Mouse (Mus musculus): ENCODE results near the gene Zmiz2. TPM values are rescaled to one million over a fixed set of nuclear protein-coding genes. Genes with fewer than 3 reads are reported as not detected.
"Not testable (repeated sequence)": the region's sequence is repeated elsewhere in the genome, so short reads cannot be mapped to it uniquely, and the experiment has no call there.

Gene Zmiz2
- total RNA-seq (2021), result 100 to 1,000 TPM; 222 to 224 TPM

DNA sequence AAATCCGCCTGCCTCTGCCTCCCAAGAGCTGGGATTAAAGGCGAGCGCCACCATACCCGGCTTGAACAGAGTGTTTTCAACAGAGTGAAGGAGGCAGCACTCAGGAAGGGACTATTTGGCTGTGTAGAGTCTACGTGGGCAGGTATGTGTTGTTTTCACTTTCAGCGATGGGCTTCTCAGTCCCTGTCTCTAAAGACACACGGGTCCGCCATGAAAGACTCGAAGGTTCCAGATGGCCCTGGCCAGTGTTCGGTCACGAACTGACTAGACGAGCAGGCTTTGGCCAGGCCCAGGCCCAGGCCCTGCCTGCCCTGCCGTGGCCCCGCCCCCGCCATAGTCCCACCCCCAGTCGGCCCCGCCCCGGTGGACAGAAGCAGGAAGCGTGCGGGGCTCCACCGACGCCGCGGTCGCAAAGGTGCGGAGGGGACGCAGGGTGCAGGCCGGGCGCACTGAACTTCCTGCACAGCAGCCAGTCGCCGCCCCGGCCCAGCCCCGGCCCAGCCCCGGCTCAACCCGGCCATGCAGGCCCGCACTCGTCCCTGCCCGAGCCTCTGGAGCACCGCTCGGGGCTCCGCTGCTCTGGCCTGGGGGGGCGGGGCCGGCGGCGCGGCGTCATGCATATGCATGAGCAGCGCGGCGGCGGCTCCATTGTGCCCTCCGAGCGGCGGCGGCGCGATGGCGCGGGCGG is at the start of gene Zmiz2:
Gene Zmiz2 (plus strand): TSS at position 349 of the 688 bp plus-strand sequence.
- intact Hi-C loops (cut with DNase I), result no loop called here
- DNase-seq (ENCODE audit: low spot score in 2 of 2), result peak; percentile 93 to 98

DNA sequence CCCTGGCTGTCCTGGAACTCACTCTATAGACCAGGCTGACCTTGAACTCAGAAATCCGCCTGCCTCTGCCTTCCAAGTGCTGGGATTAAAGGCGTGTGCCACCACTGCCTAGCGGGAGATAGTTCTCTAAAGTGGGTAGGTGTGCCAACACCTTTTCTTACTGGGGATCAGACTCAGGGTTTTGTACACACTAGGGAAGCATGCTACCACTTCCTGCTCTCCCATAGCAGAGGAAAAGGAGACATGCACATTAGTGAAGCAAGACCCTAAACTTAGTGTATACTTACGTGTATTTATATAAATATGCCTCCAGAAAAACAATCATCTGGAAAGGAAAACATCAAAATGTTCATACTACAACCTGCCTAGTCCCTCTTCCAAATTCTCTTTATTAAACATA is 42.9 kb upstream of the Zmiz2 start:
- intact Hi-C loops (cut with DNase I), result no loop called here
- DNase-seq (ENCODE audit: low spot score in 2 of 2), result no peak

DNA sequence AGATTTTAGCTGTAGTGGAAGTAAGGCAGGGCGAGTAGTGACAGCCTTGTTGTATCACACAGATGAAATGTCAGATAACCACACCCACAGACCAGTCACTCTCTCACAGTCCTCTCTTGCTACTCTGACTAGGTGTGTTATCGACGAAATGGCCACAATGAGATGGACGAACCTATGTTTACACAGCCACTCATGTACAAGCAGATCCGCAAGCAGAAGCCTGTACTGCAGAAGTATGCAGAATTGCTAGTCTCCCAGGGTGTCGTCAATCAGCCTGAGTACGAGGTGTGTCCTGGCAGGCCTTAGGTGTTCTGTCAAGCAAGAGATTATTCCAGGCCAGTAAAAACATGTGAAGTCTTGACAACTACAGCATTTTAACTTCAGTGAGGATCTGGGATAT is 41.9 kb upstream of the Zmiz2 start:
- intact Hi-C loops (cut with DNase I), result no loop called here
- no peak for DNase-seq (ENCODE audit: low spot score in 2 of 2)

DNA sequence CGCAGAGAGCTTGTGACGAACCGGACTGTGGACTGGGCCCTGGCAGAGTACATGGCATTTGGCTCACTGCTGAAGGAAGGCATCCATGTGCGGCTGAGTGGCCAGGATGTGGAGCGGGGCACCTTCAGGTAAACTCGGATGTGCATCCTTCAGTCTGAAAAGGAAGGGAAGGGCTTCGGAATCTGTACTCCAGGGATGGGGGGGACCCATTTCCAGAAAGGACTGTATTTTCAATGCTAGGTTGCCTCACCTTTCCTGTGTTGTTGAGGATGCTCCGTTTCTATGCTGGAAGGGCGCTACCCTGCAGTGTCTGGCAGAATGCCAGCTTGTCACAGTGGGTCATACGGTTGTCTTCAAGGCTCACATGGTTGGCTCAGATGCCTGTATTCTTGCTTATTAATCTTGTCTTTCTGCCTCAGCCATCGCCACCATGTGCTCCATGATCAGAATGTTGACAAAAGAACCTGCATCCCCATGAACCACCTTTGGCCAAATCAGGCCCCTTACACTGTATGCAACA is 40.1 kb upstream of the Zmiz2 start:
- intact Hi-C loops (cut with DNase I), result no loop called here
- no peak for DNase-seq (ENCODE audit: low spot score in 2 of 2)

DNA sequence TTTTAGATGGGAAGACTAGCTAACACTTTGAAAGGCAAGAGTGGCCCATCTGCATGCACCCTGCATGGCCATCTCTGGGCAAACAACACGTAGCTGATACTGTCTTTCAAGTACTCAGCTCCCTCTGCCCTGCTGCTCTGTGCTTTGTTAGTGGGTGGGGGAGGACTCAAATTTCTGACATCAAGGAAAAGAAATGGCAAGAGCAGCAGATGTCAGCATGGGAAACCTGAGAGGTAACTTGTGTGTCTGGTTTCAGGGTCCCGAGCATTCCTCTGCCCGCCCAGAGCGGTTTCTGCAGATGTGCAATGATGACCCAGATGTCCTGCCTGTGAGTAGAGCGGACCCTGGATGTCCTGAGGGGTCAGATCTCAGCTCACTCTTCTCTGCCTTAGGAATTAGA is 39.3 kb upstream of the Zmiz2 start:
- no peak for DNase-seq (ENCODE audit: low spot score in 2 of 2)
- intact Hi-C loops (cut with DNase I), result no loop called here

DNA sequence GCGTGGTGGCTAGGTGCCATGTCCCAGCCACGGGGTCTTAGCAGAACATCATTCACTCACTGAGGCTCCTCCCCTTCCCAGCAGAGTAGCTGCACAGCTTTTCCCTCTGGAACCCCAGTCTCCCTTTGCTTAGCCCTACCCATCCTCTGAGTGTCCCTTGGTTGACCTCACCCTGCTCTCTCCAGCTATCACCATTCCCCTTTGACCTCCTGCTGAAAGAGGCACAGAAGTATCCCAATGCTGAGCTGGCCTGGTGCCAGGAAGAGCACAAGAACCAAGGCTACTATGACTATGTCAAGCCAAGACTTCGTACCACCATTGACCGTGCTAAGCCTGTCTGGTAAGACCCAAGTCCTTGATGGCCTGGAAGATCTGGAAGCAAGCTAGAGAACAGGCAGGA is 33.8 kb upstream of the Zmiz2 start:
- DNase-seq (ENCODE audit: low spot score in 2 of 2), result no peak
- intact Hi-C loops (cut with DNase I), result no loop called here

DNA sequence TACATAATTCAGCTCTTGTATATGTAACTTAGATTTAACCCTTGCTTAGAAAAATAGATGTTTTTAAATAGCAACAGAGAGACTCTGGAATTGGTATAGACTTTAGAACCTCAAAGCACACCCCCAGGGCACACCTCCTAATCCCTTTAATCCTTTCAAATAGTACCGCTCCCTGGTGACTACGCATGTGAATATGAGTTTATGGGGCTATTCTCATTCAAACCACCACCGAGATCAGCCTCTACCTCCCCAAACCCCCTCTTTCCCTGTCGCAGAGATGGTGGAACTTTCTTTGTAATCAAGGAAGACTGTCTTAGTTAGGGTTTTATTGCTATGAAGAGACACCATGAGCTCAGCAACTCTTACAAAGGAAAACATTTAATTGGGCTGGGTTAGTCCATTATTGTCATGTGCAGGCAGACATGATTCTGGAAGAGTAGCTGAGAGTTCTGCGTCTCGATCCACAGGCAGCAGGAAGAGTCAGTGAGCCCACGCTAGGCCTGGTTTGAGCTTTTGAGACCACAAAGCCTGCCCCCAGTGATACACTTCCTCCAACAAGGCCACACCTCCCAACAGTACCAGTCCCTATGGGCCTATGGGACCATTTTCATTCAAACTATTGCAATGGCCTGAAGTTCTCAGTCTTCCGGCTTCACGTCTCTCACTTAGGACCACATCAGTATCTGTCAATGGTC is 24.1 kb upstream of the Zmiz2 start:
- intact Hi-C loops (cut with DNase I), result loop anchor here (5.0 kb wide), 1 partner anchor 38 kb away; no protein-coding TSS in a partner anchor
- DNase-seq (ENCODE audit: low spot score in 2 of 2), result no peak

DNA sequence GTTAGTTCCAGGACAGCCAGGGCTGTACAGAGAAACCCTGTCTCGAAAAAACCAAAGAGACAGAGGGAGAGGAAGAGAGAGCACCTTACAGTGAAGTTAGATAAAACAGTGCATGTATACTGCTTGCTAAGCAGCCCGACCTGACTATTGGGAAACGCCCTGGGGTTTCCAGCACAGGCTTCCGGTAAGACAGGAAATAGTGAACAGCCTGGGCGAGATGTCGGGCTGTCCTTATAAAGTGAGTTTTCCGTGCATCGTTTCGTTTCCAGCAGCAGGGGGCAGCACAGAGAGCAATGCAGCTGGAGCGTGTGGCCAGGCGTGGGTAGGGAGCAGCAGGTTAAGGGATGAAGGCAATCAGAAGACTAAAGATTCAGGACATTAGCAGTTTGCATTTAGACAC is 23.0 kb upstream of the Zmiz2 start:
- peak; percentile 46 to 52 for DNase-seq (ENCODE audit: low spot score in 2 of 2)
- intact Hi-C loops (cut with DNase I), result loop anchor here (5.0 kb wide), 1 partner anchor 36 kb away; no protein-coding TSS in a partner anchor

DNA sequence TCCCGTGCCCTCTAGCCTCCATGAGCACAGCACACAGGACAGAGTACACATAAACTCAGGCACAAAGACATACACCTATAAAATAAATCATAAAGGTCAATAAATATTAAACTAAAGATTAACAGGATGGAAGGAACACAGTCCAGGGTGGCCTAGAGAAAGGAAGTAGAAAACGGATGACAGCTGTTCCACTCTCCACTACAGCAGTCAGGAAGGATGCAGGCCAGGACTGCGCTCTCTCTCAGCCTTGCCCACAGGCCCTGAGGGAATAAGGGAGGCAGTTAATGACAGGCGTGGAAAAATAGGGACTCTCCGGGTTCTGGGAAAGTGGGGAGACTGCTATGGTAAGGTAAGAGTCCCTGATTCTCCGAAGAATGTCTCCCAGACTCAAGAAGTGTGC is 22.4 kb upstream of the Zmiz2 start:
- DNase-seq (ENCODE audit: low spot score in 2 of 2), result no peak
- intact Hi-C loops (cut with DNase I), result loop anchor here (5.0 kb wide), 1 partner anchor 36 kb away; no protein-coding TSS in a partner anchor

DNA sequence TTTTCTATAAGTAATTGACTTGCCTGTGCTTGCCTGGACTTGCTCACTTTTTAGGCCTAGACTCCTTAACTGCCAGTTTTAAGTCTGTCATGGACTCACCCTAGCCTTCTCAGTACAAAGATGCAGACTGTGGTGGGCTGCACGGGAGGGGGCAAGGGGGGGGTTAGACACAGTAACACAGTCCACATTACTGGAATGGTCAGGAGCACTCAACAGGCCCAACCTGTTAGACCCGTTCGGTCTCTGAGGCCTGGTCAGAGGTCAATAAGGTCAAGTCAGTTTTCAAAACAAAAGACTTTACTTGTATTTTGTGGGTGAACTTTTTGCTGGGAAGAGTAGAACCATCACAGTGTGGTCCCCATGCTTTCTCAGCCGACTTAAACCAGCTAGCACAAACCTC is 21.7 kb upstream of the Zmiz2 start:
- no peak for DNase-seq (ENCODE audit: low spot score in 2 of 2)
- intact Hi-C loops (cut with DNase I), result loop anchor here (5.0 kb wide), 1 partner anchor 35 kb away; no protein-coding TSS in a partner anchor

DNA sequence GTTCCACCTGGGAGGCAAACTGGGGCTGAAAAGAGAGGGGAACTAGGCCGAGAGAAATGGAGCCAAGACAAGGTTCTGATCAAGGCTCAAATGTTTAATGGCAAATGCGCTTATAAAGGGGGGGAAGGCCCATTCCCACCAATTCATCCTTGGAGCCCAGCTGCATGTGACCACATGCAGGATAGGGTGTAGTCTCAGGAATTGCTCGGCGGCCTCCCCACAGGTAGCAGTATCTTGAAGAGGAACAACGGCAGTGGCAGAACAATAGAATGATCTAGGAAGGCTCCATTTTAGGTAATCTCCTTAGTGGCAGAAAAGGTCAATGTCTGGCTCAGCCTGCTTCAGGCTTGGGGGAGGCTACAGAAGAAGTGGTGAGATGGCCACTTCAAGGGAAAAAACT is 20.9 kb upstream of the Zmiz2 start:
- DNase-seq (ENCODE audit: low spot score in 2 of 2), result not testable (repeated sequence)
- intact Hi-C loops (cut with DNase I), result loop anchor here (5.0 kb wide), 1 partner anchor 34 kb away; no protein-coding TSS in a partner anchor

DNA sequence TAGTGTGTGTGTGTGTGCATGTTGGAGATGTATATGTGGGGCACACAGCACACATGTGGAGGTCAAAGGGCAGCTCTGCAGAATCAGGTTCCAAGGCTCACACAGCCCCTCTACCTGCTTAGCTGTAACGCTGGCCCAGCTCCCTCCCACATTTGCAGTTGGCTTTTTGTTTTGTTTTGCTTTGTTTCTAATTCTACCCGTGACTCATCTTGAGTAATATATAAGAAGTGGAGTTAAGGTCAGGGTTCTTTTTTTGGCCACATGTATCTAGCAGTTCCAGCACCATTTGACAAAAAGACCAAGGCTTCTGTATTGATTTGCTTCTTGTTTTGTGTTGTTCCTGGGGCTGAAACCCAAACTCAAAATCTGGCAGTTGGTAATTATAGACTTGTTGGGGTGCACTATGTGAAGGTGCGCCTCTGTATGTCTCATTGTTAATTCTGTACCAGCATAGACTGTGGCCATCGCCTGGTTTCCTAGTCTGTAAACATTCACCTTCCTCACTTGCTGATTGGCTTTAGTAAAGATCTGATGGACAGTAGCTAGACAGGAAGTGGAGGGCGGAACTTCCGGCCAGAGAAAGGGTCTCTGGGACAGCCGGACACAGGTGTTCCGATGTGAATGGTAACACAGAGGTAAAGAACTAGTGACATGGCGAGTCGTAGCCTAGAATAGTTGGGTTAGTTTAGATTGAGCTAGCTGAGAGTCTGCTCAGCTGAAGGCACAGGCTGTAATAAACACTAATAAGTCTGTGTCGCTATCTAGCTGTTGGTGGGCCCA is 17.3 kb upstream of the Zmiz2 start:
- DNase-seq (ENCODE audit: low spot score in 2 of 2), result no peak
- intact Hi-C loops (cut with DNase I), result no loop called here

DNA sequence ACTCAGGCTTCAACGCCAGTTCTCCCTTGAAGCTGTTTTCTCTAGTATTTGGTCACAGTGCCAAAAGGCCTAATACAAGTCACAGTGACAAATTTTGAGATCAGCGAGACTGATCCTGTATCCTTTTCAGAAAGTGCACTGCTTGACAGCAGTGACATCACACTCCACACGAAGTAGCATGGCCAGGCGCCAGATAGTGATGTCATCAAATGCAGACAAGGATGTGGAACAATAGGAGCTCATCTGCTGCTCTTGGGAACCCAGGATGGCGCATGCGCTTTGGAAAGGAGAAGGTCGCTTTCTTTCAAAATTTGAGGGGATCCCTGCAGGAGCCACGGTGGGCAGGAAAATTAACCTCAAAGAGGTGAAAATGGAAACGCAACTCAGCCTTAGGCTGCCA is 16.1 kb upstream of the Zmiz2 start:
- no peak for DNase-seq (ENCODE audit: low spot score in 2 of 2)
- intact Hi-C loops (cut with DNase I), result no loop called here

DNA sequence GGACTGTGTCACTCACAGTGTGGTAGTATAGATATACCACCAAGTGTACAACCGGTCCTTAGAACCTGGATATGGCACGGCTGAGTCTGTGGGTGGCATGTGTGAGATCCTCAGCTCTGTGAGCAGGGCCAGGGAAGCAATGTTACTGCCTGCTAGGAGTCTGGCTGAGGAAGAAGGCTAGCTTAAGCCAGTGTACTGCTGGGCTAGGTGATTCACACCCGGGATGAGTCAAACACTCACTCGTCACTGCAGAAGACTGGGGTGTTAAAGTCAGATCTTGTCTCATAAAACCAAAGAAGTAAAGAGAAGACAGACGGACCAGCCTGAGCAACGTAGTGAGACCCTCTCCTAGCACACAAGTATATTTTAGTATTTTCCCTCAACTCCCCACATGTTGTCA is 8.0 kb upstream of the Zmiz2 start:
- no peak for DNase-seq (ENCODE audit: low spot score in 2 of 2)
- intact Hi-C loops (cut with DNase I), result no loop called here

DNA sequence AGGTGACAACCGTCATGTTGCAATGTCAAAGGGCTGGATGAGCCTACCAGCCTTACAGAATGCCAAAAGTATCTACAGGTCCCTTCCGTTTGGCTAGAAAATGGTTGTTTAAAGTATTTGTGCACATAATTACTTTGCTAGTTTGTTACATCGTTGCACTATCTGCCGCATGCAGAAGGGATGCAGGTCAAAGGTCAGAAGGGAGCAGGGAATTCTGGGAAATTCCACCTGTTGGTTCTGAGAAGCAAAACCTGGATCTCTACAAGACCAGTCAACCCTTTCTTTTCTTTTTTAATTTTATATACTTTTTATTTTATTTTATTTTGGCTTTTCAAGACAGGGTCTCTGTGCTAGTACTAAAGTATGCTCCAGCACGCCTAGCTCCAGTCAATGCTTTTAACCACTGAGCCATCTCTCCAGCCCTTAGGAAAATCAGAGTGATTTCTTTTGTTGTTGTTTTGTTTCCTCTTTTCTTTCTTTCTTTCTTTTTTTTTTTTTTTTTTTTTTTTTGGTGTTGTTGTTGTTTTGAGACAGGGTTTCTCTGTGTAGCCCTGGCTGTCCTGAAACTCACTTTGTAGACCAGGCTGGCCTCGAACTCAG is 648 bp upstream of the Zmiz2 start:
- intact Hi-C loops (cut with DNase I), result no loop called here
- no peak for DNase-seq (ENCODE audit: low spot score in 2 of 2)

DNA sequence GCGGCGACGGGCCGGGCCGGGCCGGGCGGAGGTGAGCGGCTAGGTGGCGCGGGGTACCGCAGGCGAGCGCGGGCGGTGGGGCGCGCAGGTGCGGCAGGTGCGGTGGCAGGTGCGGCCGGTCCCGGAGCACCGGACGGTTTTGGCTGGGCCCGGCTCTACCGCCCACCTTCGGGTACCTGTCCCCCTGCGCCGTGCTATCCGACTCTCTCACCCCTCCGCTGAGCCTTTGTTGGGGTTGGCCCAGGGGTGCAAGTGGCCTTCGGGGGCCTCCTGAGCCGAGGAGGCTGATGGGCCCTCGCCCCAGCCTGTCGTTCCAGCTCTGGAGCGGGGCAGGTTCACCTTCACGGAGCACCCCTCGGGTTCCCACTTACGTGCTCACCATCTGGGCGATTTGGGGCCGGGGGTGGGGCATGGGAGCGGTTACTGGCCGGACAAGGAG is 628 bp downstream of the Zmiz2 start:
- intact Hi-C loops (cut with DNase I), result no loop called here
- no peak for DNase-seq (ENCODE audit: low spot score in 2 of 2)

DNA sequence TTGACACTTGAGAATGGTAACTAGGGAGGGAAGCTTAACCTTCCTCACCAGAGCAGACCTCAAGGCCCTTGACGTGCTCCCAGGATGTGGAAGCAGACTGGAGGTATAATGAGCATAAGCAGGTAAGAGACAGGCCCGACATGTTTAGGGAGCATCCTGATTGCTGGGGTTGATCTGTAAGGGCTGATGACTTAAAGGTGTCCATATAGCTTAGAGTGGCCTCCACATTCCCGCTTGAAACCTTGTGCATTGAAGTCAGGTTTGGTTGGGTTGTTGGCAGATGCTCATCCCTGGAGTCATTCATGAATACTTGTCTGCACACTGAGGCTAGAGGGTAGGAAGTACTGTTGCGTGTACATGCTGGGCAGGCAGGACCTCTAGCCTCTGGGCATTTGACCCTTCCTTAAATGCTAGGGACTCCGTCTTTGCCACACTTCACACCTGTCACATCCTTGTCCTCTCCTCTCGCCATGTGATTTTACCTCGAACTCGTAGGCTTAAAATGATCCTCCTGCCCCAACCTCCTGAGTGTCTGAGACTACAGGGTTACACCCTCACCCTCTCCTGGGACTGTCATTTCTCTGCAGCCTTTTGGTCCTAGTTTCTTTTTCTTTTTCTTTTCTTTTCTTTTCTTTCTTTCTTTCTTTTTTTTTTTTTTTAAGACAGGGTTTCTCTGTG is 1.6 kb downstream of the Zmiz2 start:
- intact Hi-C loops (cut with DNase I), result no loop called here
- DNase-seq (ENCODE audit: low spot score in 2 of 2), result no peak

DNA sequence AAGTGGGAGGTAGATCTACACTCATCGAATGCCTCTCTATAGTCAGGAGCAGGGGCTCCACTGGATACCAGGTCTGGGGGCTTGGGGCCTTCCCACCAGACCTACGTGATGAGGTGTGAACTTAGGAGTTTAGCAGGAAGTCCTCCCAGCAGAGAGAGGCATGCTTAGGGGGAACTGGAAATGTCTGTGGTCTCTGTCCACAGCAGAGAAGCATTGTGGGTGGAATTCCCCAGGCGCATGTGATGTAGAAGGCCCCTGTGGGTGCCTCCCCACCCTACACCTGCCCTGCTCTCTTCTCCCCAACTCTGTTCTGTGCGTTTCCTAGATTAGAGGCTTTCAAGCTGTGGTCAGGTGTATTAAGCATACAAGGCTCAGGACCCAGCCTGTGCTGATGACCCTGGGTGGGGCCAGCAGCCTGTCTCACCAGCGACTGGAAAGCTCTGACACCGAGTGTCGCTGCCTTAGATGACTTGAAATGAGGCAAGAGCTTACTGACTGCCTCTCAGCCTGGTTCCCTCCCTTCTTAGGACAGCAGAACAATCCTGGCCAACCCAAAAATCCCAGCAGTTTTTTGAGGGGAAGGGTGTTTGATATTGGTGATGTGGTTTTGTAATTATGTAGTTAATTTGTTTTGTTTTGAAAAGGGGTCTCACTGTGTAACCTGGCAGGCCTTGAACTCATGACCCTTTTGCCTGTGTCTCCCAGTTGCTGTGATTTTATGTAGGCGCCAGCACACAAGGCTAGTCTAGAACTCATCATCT is 2.8 kb downstream of the Zmiz2 start:
- intact Hi-C loops (cut with DNase I), result no loop called here
- DNase-seq (ENCODE audit: low spot score in 2 of 2), result no peak

DNA sequence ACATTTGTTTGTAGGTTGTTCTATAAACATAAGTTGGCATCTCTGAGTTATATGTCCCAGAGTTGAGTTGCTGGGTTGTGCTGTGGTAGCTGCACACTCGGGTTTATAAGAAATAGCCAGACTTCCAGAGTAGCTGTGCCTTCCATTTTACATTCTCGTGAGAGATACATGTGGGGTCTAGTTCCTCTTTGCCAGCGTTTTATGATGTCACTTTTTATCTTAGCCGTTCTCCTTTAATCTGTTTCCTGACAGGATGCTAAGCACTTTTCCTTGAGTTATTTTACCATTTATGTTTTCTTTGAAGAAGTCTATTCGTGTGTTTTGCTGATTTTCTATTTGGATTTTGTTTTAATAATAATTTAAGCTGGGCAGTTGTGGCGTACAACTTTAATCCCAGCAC is 4.0 kb downstream of the Zmiz2 start:
- DNase-seq (ENCODE audit: low spot score in 2 of 2), result no peak
- intact Hi-C loops (cut with DNase I), result no loop called here
